Mouse (Mus musculus) limb, embryonic 11.5 days (tissue): ENCODE measurements around the gene Zbtb7a. TPM values are rescaled to one million over a fixed set of nuclear protein-coding genes. Genes with fewer than 3 reads are reported as not detected.

ENCODE experiments used
- ATAC-seq: fragments of 200-750 bp; cut with Nextera tagmentation; 2 replicates; pipeline ENCODE4 v1.8.0; 2017; ENCODE audit warnings: low read depth; ENCODE audit not compliant: insufficient number of reproducible peaks, low FRiP score, low TSS enrichment
- DNase-seq: peaks from one replicate; pipeline ENCODE4 v3.0.0-alpha.2; 2015; ENCODE audit warnings: low spot score
- H3K27ac ChIP-seq: fragments of 300-500 bp; sonication (generic); replicated peaks from 2 replicates; pipeline ENCODE4 v1.5.1; 2014; ENCODE audit warnings: low read depth, mild to moderate bottlenecking, low read length
- H3K27me3 ChIP-seq: fragments of 300-500 bp; sonication (generic); 2 replicates; pipeline ENCODE4 v1.6.1; 2014; ENCODE audit warnings: mild to moderate bottlenecking, low read length, mixed read lengths; ENCODE audit not compliant: control insufficient read depth, insufficient read depth
- H3K36me3 ChIP-seq: fragments of 300-500 bp; sonication (generic); 2 replicates; pipeline ENCODE4 v1.6.1; 2014; ENCODE audit warnings: mild to moderate bottlenecking, low read length, moderate library complexity, mixed read lengths; ENCODE audit not compliant: control insufficient read depth, insufficient read depth
- H3K4me1 ChIP-seq: fragments of 300-500 bp; sonication (generic); 2 replicates; pipeline ENCODE4 v1.6.1; 2014; ENCODE audit warnings: low read length, mixed read lengths; ENCODE audit not compliant: control insufficient read depth, insufficient read depth
- H3K4me2 ChIP-seq: fragments of 300-500 bp; sonication (generic); 2 replicates; pipeline ENCODE4 v1.6.1; 2014; ENCODE audit warnings: low read depth, mild to moderate bottlenecking, moderate library complexity; ENCODE audit not compliant: severe bottlenecking
- H3K4me3 ChIP-seq: fragments of 300-500 bp; sonication (generic); 2 replicates; pipeline ENCODE4 v1.5.1; 2014; ENCODE audit warnings: low read depth, low read length
- H3K9ac ChIP-seq: fragments of 300-500 bp; sonication (generic); 2 replicates; pipeline ENCODE4 v1.6.1; 2014; ENCODE audit warnings: mild to moderate bottlenecking, low read length
- H3K9me3 ChIP-seq: fragments of 300-500 bp; sonication (generic); 2 replicates; pipeline ENCODE4 v1.6.1; 2016; ENCODE audit warnings: low read length; ENCODE audit not compliant: control insufficient read depth
- WGBS: fragments of 180-500 bp; shearing (Covaris S2); extraction: QIAGEN DNeasy Blood & Tissue Kit; methylation state at CpG from one replicate; pipeline ENCODE4 v1.1.7; 2014; 5-methylcytosine and 5-hydroxymethylcytosine counted together
- microRNA-seq: library from miRNA; unstranded; fragments of <30 nt; microRNA quantifications from one replicate; pipeline ENCODE4, GENCODE M21; 2016
- polyA plus RNA-seq: library from polyadenylated mRNA; unstranded; fragments of >200 nt; fragmentation: Nextera tagmentation; extraction: Ambion mirVana; gene quantifications from 2 replicates; pipeline ENCODE4 v1.2.1, GENCODE M21; 2014

The Zbtb7a gene
- polyA plus RNA-seq, 1 experiment from 2014 or later = 8.4 TPM

- DNase-seq = peak; percentile 86
- Histone ChIP-seq H3K27me3 (peaks cover 30% of the 10 kb centered on the region), H3K4me1 (peaks cover 5% of the 10 kb centered on the region; the same call in 1 of the 2 replicates), H3K36me3 (no peaks in the 10 kb centered on the region), H3K9me3 (no peaks in the 10 kb centered on the region), H3K9ac (no peak overlapping the region), H3K4me3 (no peak overlapping the region), H3K4me2 (no peak overlapping the region), H3K27ac (no peak overlapping the region)
- no peak for ATAC-seq
- 2% methylated on average over 9 of the region's 9 CpGs for WGBS
These were observed 63.2 kb downstream of the Zbtb7a start for GRCm38 (mm10) chr10:81198230-81198629.

GRCm38 (mm10) chr10:81198990-81199389 is 64.0 kb downstream of the Zbtb7a start:
- H3K4me1 ChIP-seq = peaks cover 3% of the 10 kb centered on the region; the same call in 1 of the 2 replicates
- H3K27ac ChIP-seq = no peak overlapping the region
- no peaks in the 10 kb centered on the region for H3K9me3 ChIP-seq
- no peak overlapping the region for H3K4me2 ChIP-seq
- WGBS = 82% methylated on average over 6 of the region's 6 CpGs
- H3K27me3 ChIP-seq = peaks cover 26% of the 10 kb centered on the region
- no peak overlapping the region for H3K4me3 ChIP-seq
- DNase-seq (no peak), ATAC-seq (no peak)
- no peak overlapping the region for H3K9ac ChIP-seq
- H3K36me3 ChIP-seq = no peaks in the 10 kb centered on the region

- H3K27me3 ChIP-seq = peaks cover 15% of the 10 kb centered on the region
- no peak for DNase-seq
- no peak for ATAC-seq
These were observed 65.1 kb downstream of the Zbtb7a start for GRCm38 (mm10) chr10:81200141-81200540.

GRCm38 (mm10) chr10:81200605-81201287 is 65.7 kb downstream of the Zbtb7a start:
- DNase-seq = no peak
- no peak overlapping the region for H3K9ac ChIP-seq
- no peak overlapping the region for H3K4me3 ChIP-seq
- no peak for ATAC-seq
- 72% methylated on average over 20 of the region's 20 CpGs for WGBS
- H3K9me3 ChIP-seq = no peaks in the 10 kb centered on the region
- no peak overlapping the region for H3K4me2 ChIP-seq
- H3K27me3 ChIP-seq = peaks cover 9% of the 10 kb centered on the region
- no peak overlapping the region for H3K27ac ChIP-seq
- no peaks in the 10 kb centered on the region for H3K4me1 ChIP-seq
- no peaks in the 10 kb centered on the region for H3K36me3 ChIP-seq

More at GRCm38 (mm10) chr10:81200141-81200540, 65.1 kb downstream of the Zbtb7a start:
- Histone ChIP-seq H3K4me1 (no peaks in the 10 kb centered on the region), H3K4me2 (no peak overlapping the region), H3K9ac (no peak overlapping the region), H3K27ac (no peak overlapping the region), H3K36me3 (no peaks in the 10 kb centered on the region), H3K4me3 (no peak overlapping the region), H3K9me3 (no peaks in the 10 kb centered on the region)
- 87% methylated on average over 13 of the region's 13 CpGs for WGBS

- Histone ChIP-seq H3K27me3 (peaks cover 3% of the 10 kb centered on the region; the same call in 1 of the 2 replicates), H3K36me3 (no peaks in the 10 kb centered on the region), H3K4me3 (no peak within 1 kb of the TSS), H3K4me2 (no peak within 1 kb of the TSS), H3K9ac (no peak within 1 kb of the TSS), H3K9me3 (no peaks in the 10 kb centered on the region), H3K4me1 (no peaks in the 10 kb centered on the region), H3K27ac (no peak within 1 kb of the TSS)
- WGBS = 59% methylated on average over 13 of the region's 13 CpGs
- ATAC-seq = no peak
- no peak for DNase-seq
These were observed 67.1 kb downstream of the Zbtb7a start, which contains the start of gene Nmrk2 for GRCm38 (mm10) chr10:81201807-81202758. Gene Nmrk2, minus strand, starts transcription at chr10:81202051.

Small RNA genes within 50 kb of the gene (microRNA-seq; reads per million reads assigned to microRNA genes)
- gene Mir5615-1 (not detected), gene Mir5615-2 (not detected)

Other genes starting within 250 kb of the Zbtb7a start
- 336 and 355 TPM in 2 replicates for gene Timm13, start 234.3 kb upstream of the Zbtb7a start, polyA plus RNA-seq
- gene Lmnb2, start 217.0 kb upstream of the Zbtb7a start, polyA plus RNA-seq = 23.3 and 26.7 TPM in 2 replicates
- 10.9 and 12.3 TPM in 2 replicates for gene Gadd45b, start 205.1 kb upstream of the Zbtb7a start, polyA plus RNA-seq
- 4.6 and 4.8 TPM in 2 replicates for gene Gng7, start 120.3 kb upstream of the Zbtb7a start, polyA plus RNA-seq
- gene Diras1, start 109.6 kb upstream of the Zbtb7a start, polyA plus RNA-seq = 0.07 and 0.16 TPM in 2 replicates
- gene Slc39a3, start 97.8 kb upstream of the Zbtb7a start, polyA plus RNA-seq = 7.8 and 7.9 TPM in 2 replicates
- 219 and 221 TPM in 2 replicates for gene Sgta, start 75.0 kb upstream of the Zbtb7a start, polyA plus RNA-seq
- 64.0 and 73.5 TPM in 2 replicates for gene Thop1, start 65.2 kb upstream of the Zbtb7a start, polyA plus RNA-seq
- gene Creb3l3, start 36.3 kb upstream of the Zbtb7a start, polyA plus RNA-seq = 0.27 and 0.28 TPM in 2 replicates
- gene Map2k2, start 29.3 kb upstream of the Zbtb7a start, polyA plus RNA-seq = 230 and 239 TPM in 2 replicates
- gene Pias4, start 32.7 kb downstream of the Zbtb7a start, polyA plus RNA-seq = 53.3 and 56.9 TPM in 2 replicates
- gene Eef2, start 41.4 kb downstream of the Zbtb7a start, polyA plus RNA-seq = 428 TPM in 2 replicates
- gene Dapk3, start 47.8 kb downstream of the Zbtb7a start, polyA plus RNA-seq = 43.3 and 49.1 TPM in 2 replicates
- gene 4930442H23Rik, start 48.6 kb downstream of the Zbtb7a start, polyA plus RNA-seq = not detected in 2 replicates
- gene Nmrk2, start 66.8 kb downstream of the Zbtb7a start, polyA plus RNA-seq = 0.08 TPM in 1 of 2 replicates, not detected in the other
- gene Atcay, start 95.6 kb downstream of the Zbtb7a start, polyA plus RNA-seq = 0.11 and 0.27 TPM in 2 replicates
- 3.4 and 4.2 TPM in 2 replicates for gene Zfr2, start 97.9 kb downstream of the Zbtb7a start, polyA plus RNA-seq
- gene Matk, start 117.7 kb downstream of the Zbtb7a start, polyA plus RNA-seq = 1.2 and 2.3 TPM in 2 replicates
- gene Mrpl54, start 131.7 kb downstream of the Zbtb7a start, polyA plus RNA-seq = 198 and 217 TPM in 2 replicates
- gene Apba3, start 131.7 kb downstream of the Zbtb7a start, polyA plus RNA-seq = 45.3 and 46.3 TPM in 2 replicates
- 2.0 TPM in 2 replicates for gene Tjp3, start 156.4 kb downstream of the Zbtb7a start, polyA plus RNA-seq
- 49.0 and 60.6 TPM in 2 replicates for gene Pip5k1c, start 157.7 kb downstream of the Zbtb7a start, polyA plus RNA-seq
- 35.9 and 40.0 TPM in 2 replicates for gene Cactin, start 185.9 kb downstream of the Zbtb7a start, polyA plus RNA-seq
- 1.7 and 1.8 TPM in 2 replicates for gene Tbxa2r, start 193.5 kb downstream of the Zbtb7a start, polyA plus RNA-seq
- not detected in 2 replicates for gene Gipc3, start 208.0 kb downstream of the Zbtb7a start, polyA plus RNA-seq
- gene Hmg20b, start 215.3 kb downstream of the Zbtb7a start, polyA plus RNA-seq = 129 and 130 TPM in 2 replicates
- 4.7 and 5.9 TPM in 2 replicates for gene Mfsd12, start 222.3 kb downstream of the Zbtb7a start, polyA plus RNA-seq
- 0.21 and 0.45 TPM in 2 replicates for gene 4930404N11Rik, start 230.6 kb downstream of the Zbtb7a start, polyA plus RNA-seq
- gene Fzr1, start 243.3 kb downstream of the Zbtb7a start, polyA plus RNA-seq = 107 and 119 TPM in 2 replicates
- gene Dohh, start 249.2 kb downstream of the Zbtb7a start, polyA plus RNA-seq = 53.7 and 55.7 TPM in 2 replicates
- 2.1 and 2.8 TPM in 2 replicates for gene Gm48551, start 249.2 kb downstream of the Zbtb7a start, polyA plus RNA-seq